Mouse (Mus musculus) midbrain, embryonic 16.5 days (tissue): ENCODE data around the gene Laptm5. TPM values are rescaled to one million over a fixed set of nuclear protein-coding genes. Genes with fewer than 3 reads are reported as not detected.

Experiments used
- ATAC-seq: fragments of 200-750 bp; cut with Nextera tagmentation; 2 replicates; pipeline ENCODE4 v1.8.0; 2017; ENCODE audit warnings: moderate TSS enrichment
- H3K27ac ChIP-seq: fragments of 300-500 bp; sonication (generic); 2 replicates; pipeline ENCODE4 v1.5.1; 2014; ENCODE audit warnings: mild to moderate bottlenecking, low read length, mixed read lengths
- H3K27me3 ChIP-seq: fragments of 300-500 bp; sonication (generic); 2 replicates; pipeline ENCODE4 v1.6.1; 2014; ENCODE audit warnings: low read depth, low read length, mixed read lengths; ENCODE audit not compliant: control insufficient read depth, insufficient read depth
- H3K36me3 ChIP-seq: fragments of 300-500 bp; sonication (generic); 2 replicates; pipeline ENCODE4 v1.6.1; 2014; ENCODE audit warnings: mild to moderate bottlenecking, low read length, moderate library complexity, mixed read lengths; ENCODE audit not compliant: control insufficient read depth, insufficient read depth
- H3K4me1 ChIP-seq: fragments of 300-500 bp; sonication (generic); 2 replicates; pipeline ENCODE4 v1.6.1; 2014; ENCODE audit warnings: mild to moderate bottlenecking, low read length, mixed read lengths; ENCODE audit not compliant: control insufficient read depth, insufficient read depth
- H3K4me2 ChIP-seq: fragments of 300-500 bp; sonication (generic); 2 replicates; pipeline ENCODE4 v1.6.1; 2014; ENCODE audit warnings: mild to moderate bottlenecking, low read length, mixed read lengths
- H3K4me3 ChIP-seq: fragments of 300-500 bp; sonication (generic); 2 replicates; pipeline ENCODE4 v1.5.1; 2014; ENCODE audit warnings: low read depth, mild to moderate bottlenecking, low read length, moderate library complexity, mixed read lengths
- H3K9ac ChIP-seq: fragments of 300-500 bp; sonication (generic); 2 replicates; pipeline ENCODE4 v1.6.1; 2014; ENCODE audit warnings: low read depth, low read length, mixed read lengths
- H3K9me3 ChIP-seq: fragments of 300-500 bp; sonication (generic); replicated peaks from 2 replicates; pipeline ENCODE4 v1.6.1; 2014; ENCODE audit warnings: mild to moderate bottlenecking, low read length, mixed read lengths; ENCODE audit not compliant: control insufficient read depth, poor library complexity, severe bottlenecking
- whole genome bisulfite sequencing: fragments of 180-500 bp; shearing (Covaris S2); extraction: QIAGEN DNeasy Blood & Tissue Kit; methylation state at CpG from one replicate; pipeline ENCODE4 v1.1.7; 2014; 5-methylcytosine and 5-hydroxymethylcytosine counted together
- polyA plus RNA-seq: library from polyadenylated mRNA; unstranded; fragments of >200 nt; fragmentation: Nextera tagmentation; extraction: Ambion mirVana; gene quantifications from 2 replicates; pipeline ENCODE4 v1.2.1, GENCODE M21; 2015

The Laptm5 gene
- polyA plus RNA-seq, 1 experiment from 2014 or later, result 22.0 TPM

GRCm38 (mm10) chr4:130892001-130892587, 20.8 kb upstream of the Laptm5 start:
- Histone ChIP-seq H3K4me3 (no peak overlapping the region), H3K4me1 (no peaks in the 10 kb centered on the region), H3K4me2 (no peak overlapping the region), H3K9ac (no peak overlapping the region), H3K36me3 (no peaks in the 10 kb centered on the region), H3K9me3 (no peaks in the 10 kb centered on the region), H3K27ac (no peak overlapping the region), H3K27me3 (no peaks in the 10 kb centered on the region)
- ATAC-seq, result no peak
- WGBS, result 38% methylated on average over 17 of the region's 17 CpGs

- no peak for ATAC-seq
- H3K36me3 ChIP-seq, result no peaks in the 10 kb centered on the region
- H3K27me3 ChIP-seq, result no peaks in the 10 kb centered on the region
- WGBS, result 57% methylated on average over 5 of the region's 5 CpGs
- no peak overlapping the region for H3K4me3 ChIP-seq
- no peaks in the 10 kb centered on the region for H3K9me3 ChIP-seq
- H3K27ac ChIP-seq, result no peak overlapping the region
- no peak overlapping the region for H3K4me2 ChIP-seq
- H3K9ac ChIP-seq, result no peak overlapping the region
- no peaks in the 10 kb centered on the region for H3K4me1 ChIP-seq
Observed at GRCm38 (mm10) chr4:130893688-130894087, 19.2 kb upstream of the Laptm5 start.

GRCm38 (mm10) chr4:130895701-130896100, 17.2 kb upstream of the Laptm5 start:
- Histone ChIP-seq H3K4me2 (no peak overlapping the region), H3K27ac (no peak overlapping the region), H3K36me3 (no peaks in the 10 kb centered on the region), H3K4me3 (no peak overlapping the region), H3K27me3 (no peaks in the 10 kb centered on the region), H3K9me3 (no peaks in the 10 kb centered on the region), H3K4me1 (no peaks in the 10 kb centered on the region), H3K9ac (no peak overlapping the region)
- 86% methylated on average over 6 of the region's 6 CpGs for WGBS
- ATAC-seq, result no peak

- H3K9ac ChIP-seq, result no peak overlapping the region
- H3K4me3 ChIP-seq, result no peak overlapping the region
- no peaks in the 10 kb centered on the region for H3K36me3 ChIP-seq
- H3K9me3 ChIP-seq, result no peaks in the 10 kb centered on the region
- H3K27me3 ChIP-seq, result no peaks in the 10 kb centered on the region
- ATAC-seq, result no peak
- 80% methylated on average over 2 of the region's 2 CpGs for WGBS
- no peak overlapping the region for H3K27ac ChIP-seq
- H3K4me2 ChIP-seq, result no peak overlapping the region
- H3K4me1 ChIP-seq, result no peaks in the 10 kb centered on the region
Observed at GRCm38 (mm10) chr4:130896372-130896771, 16.6 kb upstream of the Laptm5 start.

- no peak overlapping the region for H3K4me2 ChIP-seq
- 40% methylated on average over 3 of the region's 3 CpGs for WGBS
- no peaks in the 10 kb centered on the region for H3K4me1 ChIP-seq
- no peak overlapping the region for H3K27ac ChIP-seq
- no peaks in the 10 kb centered on the region for H3K36me3 ChIP-seq
- no peaks in the 10 kb centered on the region for H3K27me3 ChIP-seq
- H3K9me3 ChIP-seq, result no peaks in the 10 kb centered on the region
- no peak for ATAC-seq
- no peak overlapping the region for H3K9ac ChIP-seq
- H3K4me3 ChIP-seq, result no peak overlapping the region
Observed at GRCm38 (mm10) chr4:130899383-130899781, 13.5 kb upstream of the Laptm5 start.

- ATAC-seq, result no peak
- Histone ChIP-seq H3K4me1 (no peaks in the 10 kb centered on the region; the same call in 1 of the 2 replicates), H3K9ac (no peak overlapping the region), H3K4me2 (no peak overlapping the region), H3K27me3 (no peaks in the 10 kb centered on the region), H3K36me3 (no peaks in the 10 kb centered on the region), H3K4me3 (no peak overlapping the region), H3K9me3 (no peaks in the 10 kb centered on the region), H3K27ac (no peak overlapping the region)
- 78% methylated on average over 6 of the region's 6 CpGs for WGBS
Observed at GRCm38 (mm10) chr4:130899782-130900427, 13.0 kb upstream of the Laptm5 start.

- ATAC-seq, result no peak
- WGBS, result 77% methylated on average over 7 of the region's 7 CpGs
Observed at GRCm38 (mm10) chr4:130900746-130901145, 12.2 kb upstream of the Laptm5 start.

GRCm38 (mm10) chr4:130902289-130902781, 10.6 kb upstream of the Laptm5 start:
- H3K9ac ChIP-seq, result no peak overlapping the region
- ATAC-seq, result no peak
- H3K4me3 ChIP-seq, result no peak overlapping the region
- H3K27ac ChIP-seq, result no peak overlapping the region
- 63% methylated on average over 8 of the region's 8 CpGs for WGBS
- H3K36me3 ChIP-seq, result no peaks in the 10 kb centered on the region
- no peaks in the 10 kb centered on the region for H3K9me3 ChIP-seq
- H3K27me3 ChIP-seq, result no peaks in the 10 kb centered on the region
- no peak overlapping the region for H3K4me2 ChIP-seq
- H3K4me1 ChIP-seq, result no peaks in the 10 kb centered on the region; the same call in 1 of the 2 replicates

More at GRCm38 (mm10) chr4:130900746-130901145, 12.2 kb upstream of the Laptm5 start:
- H3K4me3 ChIP-seq, result no peak overlapping the region
- no peak overlapping the region for H3K27ac ChIP-seq
- H3K9me3 ChIP-seq, result no peaks in the 10 kb centered on the region
- H3K36me3 ChIP-seq, result no peaks in the 10 kb centered on the region
- no peaks in the 10 kb centered on the region for H3K27me3 ChIP-seq
- no peak overlapping the region for H3K4me2 ChIP-seq
- no peaks in the 10 kb centered on the region; the same call in 1 of the 2 replicates for H3K4me1 ChIP-seq
- H3K9ac ChIP-seq, result no peak overlapping the region

GRCm38 (mm10) chr4:130905025-130905424, 7.9 kb upstream of the Laptm5 start:
- H3K4me1 ChIP-seq, result no peaks in the 10 kb centered on the region; the same call in 1 of the 2 replicates
- WGBS, result 77% methylated on average over 7 of the region's 7 CpGs

More at GRCm38 (mm10) chr4:130905025-130905424, 7.9 kb upstream of the Laptm5 start:
- no peak overlapping the region for H3K4me2 ChIP-seq
- no peak overlapping the region for H3K9ac ChIP-seq
- H3K9me3 ChIP-seq, result no peaks in the 10 kb centered on the region
- no peaks in the 10 kb centered on the region for H3K27me3 ChIP-seq
- no peak overlapping the region for H3K27ac ChIP-seq
- no peak overlapping the region for H3K4me3 ChIP-seq
- no peaks in the 10 kb centered on the region for H3K36me3 ChIP-seq
- ATAC-seq, result no peak
